Mouse (Mus musculus): Measurements from ENCODE around the gene Ndufa7. TPM values are rescaled to one million over a fixed set of nuclear protein-coding genes. Genes with fewer than 3 reads are reported as not detected.
"Not testable (repeated sequence)": the region's sequence is repeated elsewhere in the genome, so short reads cannot be mapped to it uniquely, and the experiment has no call there.

Ndufa7 gene
- polyA plus RNA-seq, 1 experiment from 2014 or later = 535 TPM

DNA sequence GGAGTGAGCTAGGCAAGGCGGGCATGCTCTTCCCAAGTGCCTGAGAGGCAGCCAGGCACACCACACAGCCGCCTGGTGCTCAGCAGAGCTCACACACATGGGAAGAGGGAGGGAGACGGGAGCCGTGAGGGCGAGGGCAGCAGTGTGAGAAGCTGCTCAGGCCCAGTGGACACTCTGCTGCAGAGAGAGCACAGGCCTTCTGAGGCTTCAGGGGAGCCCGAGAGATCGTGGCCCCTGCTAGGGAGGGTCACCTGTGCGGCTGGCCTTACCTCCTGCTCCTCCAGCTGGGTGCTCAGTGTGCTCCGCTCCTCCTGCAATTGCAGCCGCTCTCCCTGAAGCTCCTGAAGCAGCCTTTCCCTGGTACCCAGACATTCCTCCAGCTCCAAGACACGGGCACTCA, 59.9 kb downstream of the Ndufa7 start:
- not testable (repeated sequence) for H3K36me3 ChIP-seq (ENCODE audit: control insufficient read depth, insufficient read depth); ATAC-seq (replicated peaks; ENCODE audit: extremely low read depth, insufficient read depth, low FRiP score); H3K9me3 ChIP-seq (replicated peaks; ENCODE audit: control insufficient read depth, low read length); H3K4me1 ChIP-seq (ENCODE audit: control insufficient read depth, insufficient read depth, low read length); H3K27ac ChIP-seq (ENCODE audit: low read length); H3K9ac ChIP-seq (ENCODE audit: low read length); H3K4me3 ChIP-seq (ENCODE audit: low read length); H3K4me2 ChIP-seq (ENCODE audit: low read depth, low read length); H3K27me3 ChIP-seq (ENCODE audit: control insufficient read depth, insufficient read depth, low read length)
- WGBS = 86% methylated on average over 10 of the region's 11 CpGs

DNA sequence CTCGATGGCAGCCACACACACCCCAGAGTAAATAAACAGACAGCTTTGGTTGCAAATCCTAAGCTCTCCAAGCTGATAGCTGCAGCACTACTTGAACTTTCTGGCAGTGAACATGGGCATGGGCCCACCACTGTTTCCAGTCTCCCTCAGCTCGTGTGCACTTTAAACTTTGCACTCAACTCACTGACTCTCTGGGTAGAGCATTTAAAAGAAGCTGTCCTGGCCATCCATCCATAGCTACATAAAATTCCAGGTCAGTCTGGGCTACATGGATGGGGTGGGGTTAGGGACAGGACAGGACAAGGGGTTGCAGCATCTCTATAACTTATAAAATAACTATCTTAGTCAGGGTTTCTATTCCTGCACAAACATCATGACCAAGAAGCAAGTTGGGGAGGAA, 63.4 kb downstream of the Ndufa7 start:
- not testable (repeated sequence) for H3K4me3 ChIP-seq (ENCODE audit: low read length); H3K27me3 ChIP-seq (ENCODE audit: control insufficient read depth, insufficient read depth, low read length); H3K27ac ChIP-seq (ENCODE audit: low read length); H3K9me3 ChIP-seq (replicated peaks; ENCODE audit: control insufficient read depth, low read length); ATAC-seq (replicated peaks; ENCODE audit: extremely low read depth, insufficient read depth, low FRiP score); H3K4me2 ChIP-seq (ENCODE audit: low read depth, low read length); H3K9ac ChIP-seq (ENCODE audit: low read length); H3K36me3 ChIP-seq (ENCODE audit: control insufficient read depth, insufficient read depth)
- H3K4me1 ChIP-seq (ENCODE audit: control insufficient read depth, insufficient read depth, low read length) = peaks cover 10% of the 10 kb centered on the region
- WGBS = 41% methylated on average over 2 of the region's 2 CpGs

Small RNA genes within 50 kb of the gene (microRNA-seq; reads per million reads assigned to microRNA genes)
- not detected for gene Gm27740

Other genes with a start within 250 kb of the Ndufa7 start
- 25.8 and 28.7 TPM in 2 replicates for gene Zfp414, start 195.5 kb upstream of the Ndufa7 start, polyA plus RNA-seq (2015; fragmentation: Nextera tagmentation; extraction: Ambion mirVana)
- gene Pram1, start 186.5 kb upstream of the Ndufa7 start, polyA plus RNA-seq (2015; fragmentation: Nextera tagmentation; extraction: Ambion mirVana) = 0.41 and 0.49 TPM in 2 replicates
- 192 and 225 TPM in 2 replicates for gene Hnrnpm, start 137.7 kb upstream of the Ndufa7 start, polyA plus RNA-seq (2015; fragmentation: Nextera tagmentation; extraction: Ambion mirVana)
- gene March2, start 105.9 kb upstream of the Ndufa7 start, polyA plus RNA-seq (2015; fragmentation: Nextera tagmentation; extraction: Ambion mirVana) = 96.0 and 100 TPM in 2 replicates
- 278 and 304 TPM in 2 replicates for gene Rab11b, start 64.0 kb upstream of the Ndufa7 start, polyA plus RNA-seq (2015; fragmentation: Nextera tagmentation; extraction: Ambion mirVana)
- gene Angptl4, start 42.7 kb upstream of the Ndufa7 start, polyA plus RNA-seq (2015; fragmentation: Nextera tagmentation; extraction: Ambion mirVana) = 16.4 and 20.5 TPM in 2 replicates
- gene Kank3, start 14.1 kb upstream of the Ndufa7 start, polyA plus RNA-seq (2015; fragmentation: Nextera tagmentation; extraction: Ambion mirVana) = 48.5 and 58.7 TPM in 2 replicates
- 388 and 436 TPM in 2 replicates for gene Rps28, start within 50 bp of the Ndufa7 start, polyA plus RNA-seq (2015; fragmentation: Nextera tagmentation; extraction: Ambion mirVana)
- gene Cd320, start 18.5 kb downstream of the Ndufa7 start, polyA plus RNA-seq (2015; fragmentation: Nextera tagmentation; extraction: Ambion mirVana) = 37.6 and 41.9 TPM in 2 replicates
- not detected in 2 replicates for gene Gm7029, start 49.3 kb downstream of the Ndufa7 start, polyA plus RNA-seq (2015; fragmentation: Nextera tagmentation; extraction: Ambion mirVana)
- 7.8 and 8.3 TPM in 2 replicates for gene Kifc1, start 66.1 kb downstream of the Ndufa7 start, polyA plus RNA-seq (2015; fragmentation: Nextera tagmentation; extraction: Ambion mirVana)
- gene Platr17, start 80.6 kb downstream of the Ndufa7 start, polyA plus RNA-seq (2015; fragmentation: Nextera tagmentation; extraction: Ambion mirVana) = 0.30 TPM in 1 of 2 replicates, not detected in the other
- gene Daxx, start 84.8 kb downstream of the Ndufa7 start, polyA plus RNA-seq (2015; fragmentation: Nextera tagmentation; extraction: Ambion mirVana) = 34.8 and 39.4 TPM in 2 replicates
- 56.1 and 64.3 TPM in 2 replicates for gene Tapbp, start 91.3 kb downstream of the Ndufa7 start, polyA plus RNA-seq (2015; fragmentation: Nextera tagmentation; extraction: Ambion mirVana)
- 12.8 and 14.0 TPM in 2 replicates for gene Zbtb22, start 91.3 kb downstream of the Ndufa7 start, polyA plus RNA-seq (2015; fragmentation: Nextera tagmentation; extraction: Ambion mirVana)
- gene Rgl2, start 105.0 kb downstream of the Ndufa7 start, polyA plus RNA-seq (2015; fragmentation: Nextera tagmentation; extraction: Ambion mirVana) = 40.8 and 42.9 TPM in 2 replicates
- 125 and 133 TPM in 2 replicates for gene Pfdn6, start 115.8 kb downstream of the Ndufa7 start, polyA plus RNA-seq (2015; fragmentation: Nextera tagmentation; extraction: Ambion mirVana)
- gene Wdr46, start 116.1 kb downstream of the Ndufa7 start, polyA plus RNA-seq (2015; fragmentation: Nextera tagmentation; extraction: Ambion mirVana) = 19.3 and 20.5 TPM in 2 replicates
- 5.7 and 5.8 TPM in 2 replicates for gene B3galt4, start 126.9 kb downstream of the Ndufa7 start, polyA plus RNA-seq (2015; fragmentation: Nextera tagmentation; extraction: Ambion mirVana)
- gene Vps52, start 131.2 kb downstream of the Ndufa7 start, polyA plus RNA-seq (2015; fragmentation: Nextera tagmentation; extraction: Ambion mirVana) = 39.7 and 42.5 TPM in 2 replicates
- gene Rps18, start 131.4 kb downstream of the Ndufa7 start, polyA plus RNA-seq (2015; fragmentation: Nextera tagmentation; extraction: Ambion mirVana) = 873 and 901 TPM in 2 replicates
- 66.0 and 100 TPM in 2 replicates for gene H2-K1, start 175.8 kb downstream of the Ndufa7 start, polyA plus RNA-seq (2015; fragmentation: Nextera tagmentation; extraction: Ambion mirVana)
- 13.0 and 13.7 TPM in 2 replicates for gene Ring1, start 200.1 kb downstream of the Ndufa7 start, polyA plus RNA-seq (2015; fragmentation: Nextera tagmentation; extraction: Ambion mirVana)
- 53.0 and 59.1 TPM in 2 replicates for gene H2-Ke6, start 203.5 kb downstream of the Ndufa7 start, polyA plus RNA-seq (2015; fragmentation: Nextera tagmentation; extraction: Ambion mirVana)
- 108 and 119 TPM in 2 replicates for gene Slc39a7, start 207.1 kb downstream of the Ndufa7 start, polyA plus RNA-seq (2015; fragmentation: Nextera tagmentation; extraction: Ambion mirVana)
- gene Rxrb, start 207.2 kb downstream of the Ndufa7 start, polyA plus RNA-seq (2015; fragmentation: Nextera tagmentation; extraction: Ambion mirVana) = 33.7 and 34.5 TPM in 2 replicates
- 1.1 and 1.2 TPM in 2 replicates for gene Col11a2, start 214.9 kb downstream of the Ndufa7 start, polyA plus RNA-seq (2015; fragmentation: Nextera tagmentation; extraction: Ambion mirVana)